Mouse (Mus musculus) embryonic facial prominence, embryonic 10.5 days (tissue): ENCODE measurements at regions not wholly inside any gene's neighbourhood (a gene's known extent, or its start where the extent isn't known, plus 50 kb on each side); places are given as distances from the start of the nearest gene placed in this dataset.
A peak's percentile ranks its signal among the peaks of the same experiment; 100 is the strongest.

Source experiments
- DNase-seq: peaks from one replicate; pipeline ENCODE4 v3.0.0-alpha.2; 2017; ENCODE audit warnings: low spot score
- H3K27ac ChIP-seq: fragments of 300-500 bp; sonication (generic); replicated peaks from 2 replicates; pipeline ENCODE4 v1.5.1; 2016; ENCODE audit warnings: mild to moderate bottlenecking
- H3K27me3 ChIP-seq: fragments of 300-500 bp; sonication (generic); replicated peaks from 2 replicates; pipeline ENCODE4 v1.6.1; 2016; ENCODE audit warnings: low read depth, mild to moderate bottlenecking; ENCODE audit not compliant: poor library complexity, severe bottlenecking
- H3K36me3 ChIP-seq: fragments of 300-500 bp; sonication (generic); replicated peaks from 2 replicates; pipeline ENCODE4 v1.6.1; 2016; ENCODE audit warnings: mild to moderate bottlenecking, moderate library complexity
- H3K4me1 ChIP-seq: fragments of 300-500 bp; sonication (generic); 2 replicates; pipeline ENCODE4 v1.6.1; 2016
- H3K4me3 ChIP-seq: fragments of 300-500 bp; sonication (generic); 2 replicates; pipeline ENCODE4 v1.5.1; 2016; ENCODE audit warnings: mild to moderate bottlenecking, moderate library complexity
- H3K9me3 ChIP-seq: fragments of 300-500 bp; sonication (generic); 2 replicates; pipeline ENCODE4 v1.6.1; 2016; ENCODE audit warnings: mild to moderate bottlenecking
- WGBS: fragments of 180-500 bp; shearing (Covaris S2); methylation state at CpG from one replicate; pipeline ENCODE4 v1.1.7; 2016; 5-methylcytosine and 5-hydroxymethylcytosine counted together

GRCm38 (mm10) chr15:41154551-41155151 is 1020.5 kb downstream of the 9330182O14Rik start:
- no peak for DNase-seq
- Histone ChIP-seq H3K27me3 (no peaks in the 10 kb centered on the region), H3K4me3 (peak overlapping the region; percentile 45), H3K36me3 (no peaks in the 10 kb centered on the region), H3K4me1 (peaks cover 10% of the 10 kb centered on the region), H3K27ac (0 out of 2 replicates have a peak overlapping the region, but pooled peaks have one; percentile 59), H3K9me3 (no peaks in the 10 kb centered on the region)
- 31% methylated on average over 7 of the region's 7 CpGs for WGBS

GRCm38 (mm10) chr15:41155169-41155638 is 1021.0 kb downstream of the 9330182O14Rik start:
- H3K4me1 ChIP-seq: peaks cover 10% of the 10 kb centered on the region
- H3K4me3 ChIP-seq: peak overlapping the region; percentile 45
- DNase-seq: peak; percentile 57
- no peaks in the 10 kb centered on the region for H3K9me3 ChIP-seq
- 6% methylated on average over 16 of the region's 16 CpGs for WGBS
- H3K27me3 ChIP-seq: no peaks in the 10 kb centered on the region
- H3K36me3 ChIP-seq: no peaks in the 10 kb centered on the region
- H3K27ac ChIP-seq: peak overlapping the region; percentile 59; the same call in 1 of the 2 replicates

GRCm38 (mm10) chr15:41157802-41158201 is 1023.6 kb downstream of the 9330182O14Rik start:
- H3K36me3 ChIP-seq: no peaks in the 10 kb centered on the region
- no peak overlapping the region for H3K4me3 ChIP-seq
- no peaks in the 10 kb centered on the region for H3K27me3 ChIP-seq
- H3K27ac ChIP-seq: no peak overlapping the region
- H3K4me1 ChIP-seq: peaks cover 10% of the 10 kb centered on the region
- no peaks in the 10 kb centered on the region for H3K9me3 ChIP-seq
- no peak for DNase-seq

GRCm38 (mm10) chr15:41162268-41162667 is 1028.1 kb downstream of the 9330182O14Rik start:
- Histone ChIP-seq H3K4me3 (no peak overlapping the region), H3K27me3 (no peaks in the 10 kb centered on the region), H3K27ac (no peak overlapping the region), H3K36me3 (no peaks in the 10 kb centered on the region), H3K4me1 (peaks cover 4% of the 10 kb centered on the region; the same call in 1 of the 2 replicates), H3K9me3 (no peaks in the 10 kb centered on the region)
- no peak for DNase-seq
- WGBS: 24% methylated on average over 8 of the region's 8 CpGs

GRCm38 (mm10) chr15:41162793-41163192 is 1028.6 kb downstream of the 9330182O14Rik start:
- Histone ChIP-seq H3K36me3 (no peaks in the 10 kb centered on the region), H3K4me3 (no peak overlapping the region), H3K9me3 (no peaks in the 10 kb centered on the region), H3K4me1 (peaks cover 4% of the 10 kb centered on the region; the same call in 1 of the 2 replicates), H3K27me3 (no peaks in the 10 kb centered on the region), H3K27ac (no peak overlapping the region)
- 5% methylated on average over 8 of the region's 8 CpGs for WGBS
- DNase-seq: peak; percentile 53

- peak overlapping the region; percentile 47 for H3K4me3 ChIP-seq
- WGBS: 24% methylated on average over 8 of the region's 8 CpGs
- DNase-seq: peak; percentile 13
- no peaks in the 10 kb centered on the region for H3K27me3 ChIP-seq
- H3K27ac ChIP-seq: peak overlapping the region; percentile 75
- H3K36me3 ChIP-seq: no peaks in the 10 kb centered on the region
- no peaks in the 10 kb centered on the region for H3K9me3 ChIP-seq
- H3K4me1 ChIP-seq: peaks cover 4% of the 10 kb centered on the region; the same call in 1 of the 2 replicates
These were observed 1029.6 kb downstream of the 9330182O14Rik start for GRCm38 (mm10) chr15:41163643-41164358.

- Histone ChIP-seq H3K4me1 (peaks cover 4% of the 10 kb centered on the region; the same call in 1 of the 2 replicates), H3K9me3 (no peaks in the 10 kb centered on the region), H3K4me3 (no peak overlapping the region), H3K27ac (no peak overlapping the region), H3K27me3 (no peaks in the 10 kb centered on the region), H3K36me3 (no peaks in the 10 kb centered on the region)
- 90% methylated on average over 3 of the region's 3 CpGs for WGBS
- no peak for DNase-seq
These were observed 1031.4 kb downstream of the 9330182O14Rik start for GRCm38 (mm10) chr15:41165534-41165933.

GRCm38 (mm10) chr15:41190792-41191191 is 1056.6 kb downstream of the 9330182O14Rik start:
- H3K27ac ChIP-seq: no peak overlapping the region
- H3K36me3 ChIP-seq: no peaks in the 10 kb centered on the region
- 82% methylated on average over 5 of the region's 5 CpGs for WGBS
- no peak for DNase-seq
- no peak overlapping the region for H3K4me3 ChIP-seq
- no peaks in the 10 kb centered on the region for H3K4me1 ChIP-seq
- H3K9me3 ChIP-seq: no peaks in the 10 kb centered on the region
- no peaks in the 10 kb centered on the region for H3K27me3 ChIP-seq

- no peaks in the 10 kb centered on the region for H3K36me3 ChIP-seq
- WGBS: 35% methylated on average over 3 of the region's 3 CpGs
- no peaks in the 10 kb centered on the region for H3K9me3 ChIP-seq
- H3K27ac ChIP-seq: no peak overlapping the region
- H3K4me3 ChIP-seq: no peak overlapping the region
- H3K27me3 ChIP-seq: no peaks in the 10 kb centered on the region
- H3K4me1 ChIP-seq: no peaks in the 10 kb centered on the region
- no peak for DNase-seq
These were observed 1059.1 kb downstream of the 9330182O14Rik start for GRCm38 (mm10) chr15:41193240-41193639.

GRCm38 (mm10) chr15:41223801-41224200 is 1089.6 kb downstream of the 9330182O14Rik start:
- H3K27ac ChIP-seq: no peak overlapping the region
- no peaks in the 10 kb centered on the region for H3K36me3 ChIP-seq
- no peak overlapping the region for H3K4me3 ChIP-seq
- no peaks in the 10 kb centered on the region for H3K27me3 ChIP-seq
- no peak for DNase-seq
- H3K4me1 ChIP-seq: no peaks in the 10 kb centered on the region
- no peaks in the 10 kb centered on the region for H3K9me3 ChIP-seq
- WGBS: 79% methylated on average over 1 of the region's 1 CpGs

- Histone ChIP-seq H3K36me3 (no peaks in the 10 kb centered on the region), H3K4me3 (no peak overlapping the region), H3K27ac (no peak overlapping the region), H3K4me1 (no peaks in the 10 kb centered on the region), H3K27me3 (no peaks in the 10 kb centered on the region), H3K9me3 (no peaks in the 10 kb centered on the region)
- no peak for DNase-seq
- 51% methylated on average over 2 of the region's 2 CpGs for WGBS
These were observed 1098.4 kb downstream of the 9330182O14Rik start for GRCm38 (mm10) chr15:41232406-41233060.
